Mouse (Mus musculus): ENCODE results near the gene Phactr3. TPM values are rescaled to one million over a fixed set of nuclear protein-coding genes. Genes with fewer than 3 reads are reported as not detected.

The Phactr3 gene
- polyA plus RNA-seq, 1 experiment: 0.32 TPM

DNA sequence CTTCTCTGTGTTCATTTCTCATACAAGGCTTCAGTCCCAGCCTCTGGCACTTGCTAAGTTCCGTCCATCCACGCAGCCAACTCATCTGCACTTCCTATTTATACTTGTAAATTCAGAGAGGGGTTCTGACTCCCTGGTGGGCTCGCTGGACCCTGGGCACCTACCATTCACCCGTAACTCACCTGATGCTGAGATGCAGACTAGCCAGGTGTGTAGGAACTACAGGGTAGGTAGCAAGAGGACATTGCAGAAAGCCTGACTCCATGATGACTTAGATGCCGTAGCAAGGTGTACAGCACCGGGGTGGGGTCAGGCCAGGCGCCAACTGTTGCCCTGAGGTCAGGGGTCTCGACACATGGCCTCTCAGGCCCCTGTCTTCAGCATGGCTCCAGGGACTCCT, 6.7 kb downstream of the Phactr3 start:
- DNase-seq: no peak
- WGBS: 91% methylated on average over 8 of the region's 8 CpGs
- Histone ChIP-seq H3K36me3 (ENCODE audit: control insufficient read depth, insufficient read depth, low read length) (no peaks in the 10 kb centered on the region), H3K27ac (ENCODE audit: control insufficient read depth, insufficient read depth, low read length) (no peak overlapping the region), H3K27me3 (ENCODE audit: control insufficient read depth, insufficient read depth, low read length) (no peaks in the 10 kb centered on the region), H3K4me1 (replicated peaks; ENCODE audit: control insufficient read depth, insufficient read depth, low read length) (no peaks in the 10 kb centered on the region), H3K4me3 (ENCODE audit: control insufficient read depth, insufficient read depth, low read length) (no peak overlapping the region)
- TF ChIP-seq CTCF (IDR thresholded peaks at IDR 0.05; ENCODE audit: borderline replicate concordance, control insufficient read depth, extremely low read depth, insufficient read depth, low read length, poor library complexity) (no peak), POLR2A (IDR thresholded peaks at IDR 0.05; ENCODE audit: control insufficient read depth, extremely low read depth, insufficient read depth, low read length, poor library complexity) (no peak)

DNA sequence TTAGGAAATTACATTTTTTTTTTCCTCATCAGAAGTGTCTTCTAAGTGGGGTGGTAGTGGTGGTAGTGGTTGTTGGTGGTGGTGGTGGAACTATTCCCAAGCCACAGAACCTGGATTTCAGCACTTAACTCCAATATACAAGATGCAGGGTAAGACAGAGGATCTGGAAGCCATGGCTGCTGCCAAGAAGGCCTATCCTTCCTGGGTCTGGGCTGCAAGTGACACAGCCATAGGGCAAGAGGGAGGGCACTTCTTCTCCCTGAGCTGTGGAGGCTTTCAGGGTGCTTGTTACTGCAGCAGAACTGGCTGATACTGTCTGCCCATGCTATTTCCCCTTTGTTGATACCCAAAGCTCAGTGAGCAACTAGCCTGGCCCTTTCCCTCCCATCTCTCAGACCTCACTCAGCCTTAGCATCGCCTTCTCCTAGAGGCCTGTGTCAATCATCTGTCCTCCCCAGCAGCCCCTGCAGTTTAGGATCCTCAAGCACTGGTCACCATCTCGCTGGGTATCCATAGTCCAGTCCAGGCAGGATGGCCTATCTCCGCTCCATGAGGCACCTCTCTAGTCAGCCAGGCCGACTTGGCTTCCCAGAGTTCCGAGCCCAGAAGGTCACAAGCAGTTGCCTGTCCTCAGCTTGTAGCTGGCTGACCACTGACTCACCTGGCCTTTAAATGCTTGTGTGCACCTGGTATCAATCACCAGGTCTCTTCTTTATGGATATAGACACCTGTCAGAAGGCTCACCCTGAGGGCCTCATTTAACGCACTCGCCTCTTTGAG, 7.5 kb downstream of the Phactr3 start:
- TF ChIP-seq POLR2A (IDR thresholded peaks at IDR 0.05; ENCODE audit: control insufficient read depth, extremely low read depth, insufficient read depth, low read length, poor library complexity) (no peak), CTCF (IDR thresholded peaks at IDR 0.05; ENCODE audit: borderline replicate concordance, control insufficient read depth, extremely low read depth, insufficient read depth, low read length, poor library complexity) (no peak)
- Histone ChIP-seq H3K4me3 (ENCODE audit: control insufficient read depth, insufficient read depth, low read length) (no peak overlapping the region), H3K4me1 (replicated peaks; ENCODE audit: control insufficient read depth, insufficient read depth, low read length) (no peaks in the 10 kb centered on the region), H3K27ac (ENCODE audit: control insufficient read depth, insufficient read depth, low read length) (no peak overlapping the region), H3K36me3 (ENCODE audit: control insufficient read depth, insufficient read depth, low read length) (no peaks in the 10 kb centered on the region), H3K27me3 (ENCODE audit: control insufficient read depth, insufficient read depth, low read length) (no peaks in the 10 kb centered on the region)
- WGBS: 95% methylated on average over 7 of the region's 7 CpGs
- DNase-seq: no peak

- TF ChIP-seq POLR2A (IDR thresholded peaks at IDR 0.05; ENCODE audit: control insufficient read depth, extremely low read depth, insufficient read depth, low read length, poor library complexity): no peak
- no peak for TF ChIP-seq CTCF (IDR thresholded peaks at IDR 0.05; ENCODE audit: borderline replicate concordance, control insufficient read depth, extremely low read depth, insufficient read depth, low read length, poor library complexity)
- DNase-seq: no peak
- no peak overlapping the region for H3K27ac ChIP-seq (ENCODE audit: control insufficient read depth, insufficient read depth, low read length)
These were observed 9.8 kb downstream of the Phactr3 start for GRCm38 (mm10) chr2:178128594-178128993.

DNA sequence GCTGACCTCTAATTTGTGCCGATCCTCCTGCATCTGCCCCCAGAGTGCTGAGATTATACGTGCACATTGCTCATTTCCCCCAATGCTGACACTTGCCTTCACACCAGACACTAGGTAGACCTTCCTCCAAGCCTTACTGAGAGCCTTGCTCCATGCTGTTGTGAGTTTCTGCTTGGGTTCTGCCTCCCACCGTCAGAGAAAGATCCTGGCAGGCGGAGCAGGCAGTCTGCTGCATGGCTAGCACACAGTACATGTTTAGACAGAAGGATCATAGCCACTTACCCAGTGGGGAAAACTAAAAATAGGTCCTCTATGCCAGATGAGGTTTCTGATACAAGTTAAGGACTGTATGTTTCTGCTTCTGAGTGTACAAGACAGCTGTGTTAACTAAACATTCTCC, 10.4 kb downstream of the Phactr3 start:
- 74% methylated on average over 4 of the region's 4 CpGs for WGBS
- Histone ChIP-seq H3K36me3 (ENCODE audit: control insufficient read depth, insufficient read depth, low read length) (no peaks in the 10 kb centered on the region), H3K27me3 (ENCODE audit: control insufficient read depth, insufficient read depth, low read length) (no peaks in the 10 kb centered on the region), H3K27ac (ENCODE audit: control insufficient read depth, insufficient read depth, low read length) (no peak overlapping the region), H3K4me3 (ENCODE audit: control insufficient read depth, insufficient read depth, low read length) (no peak overlapping the region), H3K4me1 (replicated peaks; ENCODE audit: control insufficient read depth, insufficient read depth, low read length) (no peaks in the 10 kb centered on the region; the same call in 1 of the 2 replicates)
- no peak for TF ChIP-seq POLR2A (IDR thresholded peaks at IDR 0.05; ENCODE audit: control insufficient read depth, extremely low read depth, insufficient read depth, low read length, poor library complexity)
- no peak for TF ChIP-seq CTCF (IDR thresholded peaks at IDR 0.05; ENCODE audit: borderline replicate concordance, control insufficient read depth, extremely low read depth, insufficient read depth, low read length, poor library complexity)
- DNase-seq: no peak

More at GRCm38 (mm10) chr2:178128594-178128993, 9.8 kb downstream of the Phactr3 start:
- Histone ChIP-seq H3K4me3 (ENCODE audit: control insufficient read depth, insufficient read depth, low read length) (no peak overlapping the region), H3K4me1 (replicated peaks; ENCODE audit: control insufficient read depth, insufficient read depth, low read length) (no peaks in the 10 kb centered on the region; the same call in 1 of the 2 replicates), H3K36me3 (ENCODE audit: control insufficient read depth, insufficient read depth, low read length) (no peaks in the 10 kb centered on the region), H3K27me3 (ENCODE audit: control insufficient read depth, insufficient read depth, low read length) (no peaks in the 10 kb centered on the region)
- 64% methylated on average over 5 of the region's 5 CpGs for WGBS

GRCm38 (mm10) chr2:178129676-178130075, 10.9 kb downstream of the Phactr3 start:
- Histone ChIP-seq H3K27me3 (ENCODE audit: control insufficient read depth, insufficient read depth, low read length) (no peaks in the 10 kb centered on the region), H3K36me3 (ENCODE audit: control insufficient read depth, insufficient read depth, low read length) (no peaks in the 10 kb centered on the region), H3K4me3 (ENCODE audit: control insufficient read depth, insufficient read depth, low read length) (no peak overlapping the region), H3K27ac (ENCODE audit: control insufficient read depth, insufficient read depth, low read length) (no peak overlapping the region), H3K4me1 (replicated peaks; ENCODE audit: control insufficient read depth, insufficient read depth, low read length) (no peaks in the 10 kb centered on the region; the same call in 1 of the 2 replicates)
- 84% methylated on average over 2 of the region's 2 CpGs for WGBS
- TF ChIP-seq CTCF (IDR thresholded peaks at IDR 0.05; ENCODE audit: borderline replicate concordance, control insufficient read depth, extremely low read depth, insufficient read depth, low read length, poor library complexity) (no peak), POLR2A (IDR thresholded peaks at IDR 0.05; ENCODE audit: control insufficient read depth, extremely low read depth, insufficient read depth, low read length, poor library complexity) (no peak)
- DNase-seq: no peak

- no peak overlapping the region for H3K27ac ChIP-seq (ENCODE audit: control insufficient read depth, insufficient read depth, low read length)
- no peak for DNase-seq
- 90% methylated on average over 5 of the region's 5 CpGs for WGBS
- TF ChIP-seq CTCF (IDR thresholded peaks at IDR 0.05; ENCODE audit: borderline replicate concordance, control insufficient read depth, extremely low read depth, insufficient read depth, low read length, poor library complexity) (no peak), POLR2A (IDR thresholded peaks at IDR 0.05; ENCODE audit: control insufficient read depth, extremely low read depth, insufficient read depth, low read length, poor library complexity) (no peak)
- H3K36me3 ChIP-seq (ENCODE audit: control insufficient read depth, insufficient read depth, low read length): no peaks in the 10 kb centered on the region
- no peaks in the 10 kb centered on the region for H3K27me3 ChIP-seq (ENCODE audit: control insufficient read depth, insufficient read depth, low read length)
- H3K4me3 ChIP-seq (ENCODE audit: control insufficient read depth, insufficient read depth, low read length): no peak overlapping the region
- H3K4me1 ChIP-seq (replicated peaks; ENCODE audit: control insufficient read depth, insufficient read depth, low read length): no peaks in the 10 kb centered on the region; the same call in 1 of the 2 replicates
These were observed 11.8 kb downstream of the Phactr3 start for GRCm38 (mm10) chr2:178130536-178130935.
